Mouse (Mus musculus) embryonic facial prominence, embryonic 15.5 days (tissue): Measurements from ENCODE around the gene Tmem248. TPM values are rescaled to one million over a fixed set of nuclear protein-coding genes. Genes with fewer than 3 reads are reported as not detected.
"Not testable (repeated sequence)": the region's sequence is repeated elsewhere in the genome, so short reads cannot be mapped to it uniquely, and the experiment has no call there.

Experiments
- ATAC-seq: fragments of 200-750 bp; cut with Nextera tagmentation; 2 replicates; pipeline ENCODE4 v1.8.0; 2017; ENCODE audit warnings: low read depth, moderate TSS enrichment; ENCODE audit not compliant: insufficient number of reproducible peaks, low FRiP score, low TSS enrichment
- H3K27ac ChIP-seq: fragments of 300-500 bp; sonication (generic); replicated peaks from 2 replicates; pipeline ENCODE4 v1.5.1; 2015; ENCODE audit warnings: mild to moderate bottlenecking, inconsistent platforms
- H3K27me3 ChIP-seq: fragments of 300-500 bp; sonication (generic); 2 replicates; pipeline ENCODE4 v1.6.1; 2015; ENCODE audit warnings: inconsistent platforms
- H3K36me3 ChIP-seq: fragments of 300-500 bp; sonication (generic); 2 replicates; pipeline ENCODE4 v1.6.1; 2015; ENCODE audit warnings: mild to moderate bottlenecking, inconsistent platforms
- H3K4me1 ChIP-seq: fragments of 300-500 bp; sonication (generic); 2 replicates; pipeline ENCODE4 v1.6.1; 2015; ENCODE audit warnings: inconsistent platforms
- H3K4me2 ChIP-seq: fragments of 300-500 bp; sonication (generic); replicated peaks from 2 replicates; pipeline ENCODE4 v1.6.1; 2015; ENCODE audit warnings: mild to moderate bottlenecking, inconsistent platforms
- H3K4me3 ChIP-seq: fragments of 300-500 bp; sonication (generic); replicated peaks from 2 replicates; pipeline ENCODE4 v1.5.1; 2015; ENCODE audit warnings: mild to moderate bottlenecking, inconsistent platforms
- H3K9ac ChIP-seq: fragments of 300-500 bp; sonication (generic); 2 replicates; pipeline ENCODE4 v1.6.1; 2015; ENCODE audit warnings: inconsistent platforms
- H3K9me3 ChIP-seq: fragments of 300-500 bp; sonication (generic); replicated peaks from 2 replicates; pipeline ENCODE4 v1.6.1; 2016; ENCODE audit warnings: inconsistent platforms
- WGBS: fragments of 180-500 bp; shearing (Covaris S2); methylation state at CpG from one replicate; pipeline ENCODE4 v1.1.7; 2015; 5-methylcytosine and 5-hydroxymethylcytosine counted together
- polyA plus RNA-seq: library from polyadenylated mRNA; unstranded; fragments of >200 nt; fragmentation: Nextera tagmentation; extraction: Ambion mirVana; gene quantifications from 2 replicates; pipeline ENCODE4 v1.2.1, GENCODE M21; 2015

Tmem248 gene
- polyA plus RNA-seq, 1 experiment from 2014 or later = 31.5 TPM

GRCm38 (mm10) chr5:130228120-130228519 lies 11.2 kb downstream of the Tmem248 start:
- Histone ChIP-seq H3K4me1 (peaks cover 19% of the 10 kb centered on the region), H3K27me3 (no peaks in the 10 kb centered on the region), H3K4me2 (no peak overlapping the region), H3K4me3 (no peak overlapping the region), H3K9me3 (no peaks in the 10 kb centered on the region), H3K36me3 (peaks cover 36% of the 10 kb centered on the region), H3K27ac (no peak overlapping the region), H3K9ac (no peak overlapping the region)
- ATAC-seq = no peak
- WGBS = 78% methylated on average over 4 of the region's 4 CpGs

- H3K36me3 ChIP-seq = peaks cover 96% of the 10 kb centered on the region
These were observed 19.4 kb downstream of the Tmem248 start for GRCm38 (mm10) chr5:130236302-130236701.

GRCm38 (mm10) chr5:130239236-130239635 lies 22.4 kb downstream of the Tmem248 start:
- WGBS = 90% methylated on average over 7 of the region's 7 CpGs
- Histone ChIP-seq H3K4me1 (no peaks in the 10 kb centered on the region), H3K9me3 (no peaks in the 10 kb centered on the region), H3K4me3 (no peak overlapping the region), H3K36me3 (peaks cover 96% of the 10 kb centered on the region), H3K27ac (no peak overlapping the region), H3K27me3 (no peaks in the 10 kb centered on the region), H3K4me2 (no peak overlapping the region), H3K9ac (no peak overlapping the region)
- ATAC-seq = no peak

More at GRCm38 (mm10) chr5:130236302-130236701, 19.4 kb downstream of the Tmem248 start:
- Histone ChIP-seq H3K9me3 (no peaks in the 10 kb centered on the region), H3K4me3 (no peak overlapping the region), H3K9ac (no peak overlapping the region), H3K27me3 (no peaks in the 10 kb centered on the region), H3K4me2 (no peak overlapping the region), H3K4me1 (no peaks in the 10 kb centered on the region), H3K27ac (no peak overlapping the region)
- WGBS = over 99% methylated on average over 8 of the region's 8 CpGs
- ATAC-seq = no peak

- Histone ChIP-seq H3K9ac (no peak overlapping the region), H3K27ac (no peak overlapping the region), H3K36me3 (peaks cover 96% of the 10 kb centered on the region), H3K27me3 (no peaks in the 10 kb centered on the region), H3K9me3 (no peaks in the 10 kb centered on the region), H3K4me1 (no peaks in the 10 kb centered on the region), H3K4me2 (no peak overlapping the region), H3K4me3 (no peak overlapping the region)
- WGBS = 96% methylated on average over 2 of the region's 2 CpGs
- no peak for ATAC-seq
These were observed 23.0 kb downstream of the Tmem248 start for GRCm38 (mm10) chr5:130239856-130240255.

GRCm38 (mm10) chr5:130241426-130241825 lies 24.5 kb downstream of the Tmem248 start:
- H3K27ac ChIP-seq = no peak overlapping the region
- no peak overlapping the region for H3K9ac ChIP-seq
- 90% methylated on average over 12 of the region's 12 CpGs for WGBS
- H3K36me3 ChIP-seq = peaks cover 95% of the 10 kb centered on the region
- no peaks in the 10 kb centered on the region for H3K4me1 ChIP-seq
- no peaks in the 10 kb centered on the region for H3K27me3 ChIP-seq
- ATAC-seq = no peak
- no peaks in the 10 kb centered on the region for H3K9me3 ChIP-seq
- no peak overlapping the region for H3K4me2 ChIP-seq
- no peak overlapping the region for H3K4me3 ChIP-seq

- Histone ChIP-seq H3K9ac (no peak overlapping the region), H3K36me3 (peaks cover 96% of the 10 kb centered on the region), H3K9me3 (no peaks in the 10 kb centered on the region), H3K27me3 (no peaks in the 10 kb centered on the region), H3K4me3 (no peak overlapping the region), H3K27ac (no peak overlapping the region), H3K4me1 (no peaks in the 10 kb centered on the region), H3K4me2 (no peak overlapping the region)
- no peak for ATAC-seq
- WGBS = 84% methylated on average over 5 of the region's 5 CpGs
These were observed 30.9 kb downstream of the Tmem248 start for GRCm38 (mm10) chr5:130247823-130248222.

DNA sequence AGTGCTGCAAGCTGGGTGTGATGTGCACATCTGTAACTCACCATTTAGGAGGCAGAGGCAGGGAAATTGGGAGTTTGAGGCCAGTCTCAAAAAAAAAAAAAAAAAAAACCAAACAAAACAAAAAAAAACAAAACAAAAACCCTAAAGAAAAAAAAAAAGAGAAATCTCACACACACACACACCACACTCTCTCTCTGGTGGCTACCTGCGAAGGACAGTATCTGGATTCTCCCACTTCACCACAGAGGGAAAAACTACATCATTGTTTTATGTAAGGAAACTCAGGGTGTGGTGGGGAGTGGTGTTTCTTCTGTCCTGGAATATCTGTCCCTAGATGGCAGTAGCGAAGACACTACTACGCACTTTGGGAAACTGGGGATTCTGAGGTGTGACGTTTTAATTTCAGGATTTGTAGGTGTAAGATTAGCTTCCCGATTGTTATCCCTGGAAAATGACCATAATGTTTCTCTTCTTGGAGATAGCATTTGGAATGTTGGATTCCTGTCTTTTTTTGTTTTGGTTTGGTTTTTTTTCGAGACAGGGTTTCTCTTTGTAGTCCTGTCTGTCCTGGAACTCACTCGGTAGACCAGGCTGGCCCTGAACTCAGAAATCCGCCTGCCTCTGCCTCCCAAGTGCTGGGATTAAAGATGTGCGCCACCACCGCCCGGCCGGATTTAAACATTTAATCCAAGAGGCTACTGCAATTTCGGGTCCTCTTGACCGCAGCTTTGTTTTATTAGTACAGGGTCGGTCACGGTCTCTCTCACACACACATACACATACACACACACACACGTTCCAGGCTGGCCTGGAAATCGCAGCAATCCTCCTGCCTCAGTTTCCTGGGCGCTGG lies 37.5 kb downstream of the Tmem248 start:
- Histone ChIP-seq H3K4me1 (peaks cover 27% of the 10 kb centered on the region), H3K27me3 (no peaks in the 10 kb centered on the region), H3K9ac (peak overlapping the region; percentile 64), H3K4me3 (peak overlapping the region; percentile 80), H3K9me3 (no peaks in the 10 kb centered on the region), H3K27ac (peak overlapping the region; percentile 86), H3K36me3 (peaks cover 42% of the 10 kb centered on the region), H3K4me2 (peak overlapping the region; percentile 81)
- 11% methylated on average over 19 of the region's 19 CpGs for WGBS
- ATAC-seq = no peak

- under 1% methylated on average over 52 of the region's 52 CpGs for WGBS
- peak within 1 kb of the TSS; percentile 80 for H3K4me3 ChIP-seq
These were observed 38.3 kb downstream of the Tmem248 start, which contains the start of the genes Sbds and Tyw1 for GRCm38 (mm10) chr5:130255017-130255720. TSS of gene Sbds (minus strand) at chr5:130255530. TSS of gene Tyw1 (plus strand) at chr5:130255619.

GRCm38 (mm10) chr5:130255799-130256525 lies 39.1 kb downstream of the Tmem248 start:
- peak overlapping the region; percentile 81 for H3K4me2 ChIP-seq
- peaks cover 27% of the 10 kb centered on the region for H3K4me1 ChIP-seq
- peaks cover 27% of the 10 kb centered on the region for H3K36me3 ChIP-seq
- H3K27me3 ChIP-seq, H3K9ac ChIP-seq, ATAC-seq, H3K9me3 ChIP-seq: not testable (repeated sequence)
- H3K27ac ChIP-seq = peak overlapping the region; percentile 77; the same call in 1 of the 2 replicates
- WGBS = 28% methylated on average over 20 of the region's 20 CpGs
- H3K4me3 ChIP-seq = peak overlapping the region; percentile 80

More at GRCm38 (mm10) chr5:130255017-130255720, 38.3 kb downstream of the Tmem248 start, which contains the start of the genes Sbds and Tyw1:
- peak within 1 kb of the TSS; percentile 86 for H3K27ac ChIP-seq
- H3K4me2 ChIP-seq = peak within 1 kb of the TSS; percentile 81
- H3K9ac ChIP-seq = peak within 1 kb of the TSS; percentile 64
- peaks cover 35% of the 10 kb centered on the region for H3K36me3 ChIP-seq
- ATAC-seq = peak; percentile 91
- H3K9me3 ChIP-seq = no peaks in the 10 kb centered on the region
- peaks cover 27% of the 10 kb centered on the region for H3K4me1 ChIP-seq
- H3K27me3 ChIP-seq = no peaks in the 10 kb centered on the region

DNA sequence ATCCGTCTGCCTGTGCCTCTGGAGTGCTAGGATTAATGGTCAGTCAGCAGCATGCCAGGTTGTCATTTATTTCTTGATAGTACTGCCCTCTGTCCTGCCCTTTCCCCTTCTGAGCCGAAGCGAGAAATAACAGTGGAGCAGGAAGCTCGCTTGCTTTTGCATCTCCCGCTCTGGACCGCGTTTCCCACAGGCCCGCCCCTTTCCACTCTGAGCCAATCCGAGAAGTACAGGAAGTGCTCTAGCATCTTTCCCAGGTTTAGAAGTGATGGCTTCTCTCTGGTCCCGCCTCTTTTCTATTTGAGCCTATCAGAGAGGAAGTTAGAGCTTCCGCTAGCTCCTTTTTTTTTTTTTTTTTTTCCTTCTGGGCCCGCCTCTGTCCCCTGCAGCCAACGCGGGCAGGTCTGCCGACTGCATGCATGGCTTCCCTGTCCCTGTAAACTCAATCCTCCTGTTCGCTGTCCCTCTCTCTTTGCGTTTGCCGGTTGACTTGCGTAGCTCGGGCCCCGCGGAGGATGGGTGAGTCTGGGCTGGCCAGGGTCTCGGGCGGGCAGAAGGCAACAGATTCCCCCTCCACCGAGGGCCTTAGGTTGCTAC lies 39.9 kb downstream of the Tmem248 start:
- H3K27me3 ChIP-seq = no peaks in the 10 kb centered on the region
- H3K36me3 ChIP-seq = peaks cover 19% of the 10 kb centered on the region
- H3K4me1 ChIP-seq = peaks cover 27% of the 10 kb centered on the region
- peak; percentile 95 for ATAC-seq
- WGBS = 0% methylated on average over 25 of the region's 25 CpGs
- no peaks in the 10 kb centered on the region for H3K9me3 ChIP-seq
- H3K9ac ChIP-seq = peak overlapping the region; percentile 93
- peak overlapping the region; percentile 89 for H3K27ac ChIP-seq
- peak overlapping the region; percentile 81 for H3K4me2 ChIP-seq
- H3K4me3 ChIP-seq = peak overlapping the region; percentile 77
